Mouse (Mus musculus) hindbrain, postnatal 0 days (tissue): ENCODE results near the gene Stx2. TPM values are rescaled to one million over a fixed set of nuclear protein-coding genes. Genes with fewer than 3 reads are reported as not detected.
A peak's percentile ranks its signal among the peaks of the same experiment; 100 is the strongest.

Experiments
- ATAC-seq: fragments of 200-750 bp; cut with Nextera tagmentation; 2 replicates; pipeline ENCODE4 v1.8.0; 2017; ENCODE audit warnings: mild to moderate bottlenecking, moderate TSS enrichment, moderate library complexity
- DNase-seq: peaks from one replicate; pipeline ENCODE4 v3.0.0-alpha.2; 2015; ENCODE audit warnings: low spot score
- H3K27ac ChIP-seq: fragments of 300-500 bp; sonication (generic); 2 replicates; pipeline ENCODE4 v1.5.1; 2014; ENCODE audit warnings: mild to moderate bottlenecking
- H3K27me3 ChIP-seq: fragments of 300-500 bp; sonication (generic); 2 replicates; pipeline ENCODE4 v1.6.1; 2014; ENCODE audit warnings: low read length, mixed read lengths; ENCODE audit not compliant: insufficient read depth
- H3K36me3 ChIP-seq: fragments of 300-500 bp; sonication (generic); 2 replicates; pipeline ENCODE4 v1.6.1; 2014; ENCODE audit warnings: low read length, mixed read lengths; ENCODE audit not compliant: insufficient read depth
- H3K4me1 ChIP-seq: fragments of 300-500 bp; sonication (generic); 2 replicates; pipeline ENCODE4 v1.6.1; 2014; ENCODE audit warnings: antibody characterized with exemption, low read length, mixed read lengths; ENCODE audit not compliant: insufficient read depth
- H3K4me2 ChIP-seq: fragments of 300-500 bp; sonication (generic); 2 replicates; pipeline ENCODE4 v1.6.1; 2014; ENCODE audit warnings: low read depth, mild to moderate bottlenecking, low read length, moderate library complexity, mixed read lengths
- H3K4me3 ChIP-seq: fragments of 300-500 bp; sonication (generic); 2 replicates; pipeline ENCODE4 v1.5.1; 2014; ENCODE audit warnings: low read length
- H3K9ac ChIP-seq: fragments of 300-500 bp; sonication (generic); replicated peaks from 2 replicates; pipeline ENCODE4 v1.6.1; 2014; ENCODE audit warnings: mild to moderate bottlenecking, low read length, moderate library complexity, mixed read lengths
- H3K9me3 ChIP-seq: fragments of 300-500 bp; sonication (generic); 2 replicates; pipeline ENCODE4 v1.6.1; 2016; ENCODE audit warnings: low read length, mixed read lengths
- CTCF ChIP-seq: IDR thresholded peaks from 2 replicates; pipeline ENCODE4 v1.5.1; 2016; ENCODE audit warnings: antibody characterized with exemption, control low read depth, low read depth
- WGBS: fragments of 180-500 bp; shearing (Covaris S2); extraction: QIAGEN DNeasy Blood & Tissue Kit; methylation state at CpG from one replicate; pipeline ENCODE4 v1.1.7; 2014; 5-methylcytosine and 5-hydroxymethylcytosine counted together
- polyA plus RNA-seq: library from polyadenylated mRNA; unstranded; fragments of >200 nt; fragmentation: Nextera tagmentation; extraction: Ambion mirVana; gene quantifications from 2 replicates; pipeline ENCODE4 v1.2.1, GENCODE M21; 2015
- total RNA-seq: library from RNA; depleted of rRNA; stranded (reverse); fragments of >200 nt; gene quantifications from 2 replicates; pipeline ENCODE4 v1.2.3, GENCODE M21; 2014

Stx2 gene
- total and polyA plus RNA-seq, 2 experiments from 2014 or later, result 11.9 to 14.1 TPM

GRCm38 (mm10) chr5:129037739-129038138 is 29.4 kb upstream of the Stx2 start:
- DNase-seq (no peak), ATAC-seq (no peak)
- Histone ChIP-seq H3K9me3 (no peaks in the 10 kb centered on the region), H3K36me3 (no peaks in the 10 kb centered on the region), H3K4me1 (no peaks in the 10 kb centered on the region), H3K27ac (no peak overlapping the region), H3K27me3 (no peaks in the 10 kb centered on the region), H3K9ac (no peak overlapping the region), H3K4me2 (no peak overlapping the region), H3K4me3 (no peak overlapping the region)
- 84% methylated on average over 7 of the region's 7 CpGs for WGBS
- TF ChIP-seq CTCF, result no peak

GRCm38 (mm10) chr5:129036678-129037077 is 28.3 kb upstream of the Stx2 start:
- Histone ChIP-seq H3K4me1 (no peaks in the 10 kb centered on the region), H3K4me3 (no peak overlapping the region), H3K36me3 (no peaks in the 10 kb centered on the region), H3K9me3 (no peaks in the 10 kb centered on the region), H3K4me2 (no peak overlapping the region), H3K9ac (no peak overlapping the region), H3K27me3 (no peaks in the 10 kb centered on the region), H3K27ac (no peak overlapping the region)
- 0 out of 2 replicates have a peak, but pooled peaks have one; percentile 27 for TF ChIP-seq CTCF
- WGBS, result 90% methylated on average over 5 of the region's 5 CpGs
- no peak for DNase-seq
- ATAC-seq, result no peak

- WGBS, result 75% methylated on average over 5 of the region's 5 CpGs
- no peak for TF ChIP-seq CTCF
Measured at GRCm38 (mm10) chr5:129029131-129029723, 20.9 kb upstream of the Stx2 start.

GRCm38 (mm10) chr5:129026637-129027036 is 18.3 kb upstream of the Stx2 start:
- H3K4me2 ChIP-seq, result no peak overlapping the region
- DNase-seq (no peak), ATAC-seq (no peak)
- H3K4me3 ChIP-seq, result no peak overlapping the region
- no peak overlapping the region for H3K9ac ChIP-seq
- 91% methylated on average over 1 of the region's 1 CpGs for WGBS
- 0 out of 2 replicates have a peak, but pooled peaks cover under 1% of the 10 kb centered on the region for H3K4me1 ChIP-seq
- peak; percentile 19; the same call in 1 of the 2 replicates for TF ChIP-seq CTCF
- no peaks in the 10 kb centered on the region for H3K27me3 ChIP-seq
- no peak overlapping the region for H3K27ac ChIP-seq
- no peaks in the 10 kb centered on the region for H3K9me3 ChIP-seq
- H3K36me3 ChIP-seq, result no peaks in the 10 kb centered on the region; the same call in 1 of the 2 replicates

More at GRCm38 (mm10) chr5:129029131-129029723, 20.9 kb upstream of the Stx2 start:
- Histone ChIP-seq H3K27ac (no peak overlapping the region), H3K4me1 (no peaks in the 10 kb centered on the region), H3K4me2 (no peak overlapping the region), H3K36me3 (no peaks in the 10 kb centered on the region), H3K9ac (no peak overlapping the region), H3K4me3 (no peak overlapping the region), H3K9me3 (no peaks in the 10 kb centered on the region), H3K27me3 (no peaks in the 10 kb centered on the region)
- no peak for ATAC-seq
- no peak for DNase-seq

- H3K36me3 ChIP-seq, result no peaks in the 10 kb centered on the region; the same call in 1 of the 2 replicates
- DNase-seq (no peak), ATAC-seq (no peak)
- no peak overlapping the region for H3K27ac ChIP-seq
- H3K9ac ChIP-seq, result no peak overlapping the region
- H3K4me2 ChIP-seq, result no peak overlapping the region
- 93% methylated on average over 3 of the region's 3 CpGs for whole genome bisulfite sequencing
- TF ChIP-seq CTCF, result no peak
- H3K27me3 ChIP-seq, result no peaks in the 10 kb centered on the region
- 0 out of 2 replicates have a peak, but pooled peaks cover 4% of the 10 kb centered on the region for H3K4me1 ChIP-seq
- no peak overlapping the region for H3K4me3 ChIP-seq
- H3K9me3 ChIP-seq, result no peaks in the 10 kb centered on the region
Measured at GRCm38 (mm10) chr5:129026171-129026570, 17.8 kb upstream of the Stx2 start.

GRCm38 (mm10) chr5:129025725-129026124 is 17.4 kb upstream of the Stx2 start:
- no peaks in the 10 kb centered on the region for H3K9me3 ChIP-seq
- no peak for TF ChIP-seq CTCF
- H3K4me2 ChIP-seq, result no peak overlapping the region
- DNase-seq, result no peak
- no peaks in the 10 kb centered on the region for H3K27me3 ChIP-seq
- H3K36me3 ChIP-seq, result no peaks in the 10 kb centered on the region; the same call in 1 of the 2 replicates
- ATAC-seq, result no peak
- 0 out of 2 replicates have a peak, but pooled peaks cover 4% of the 10 kb centered on the region for H3K4me1 ChIP-seq
- H3K9ac ChIP-seq, result no peak overlapping the region
- H3K27ac ChIP-seq, result no peak overlapping the region
- 92% methylated on average over 2 of the region's 2 CpGs for WGBS
- H3K4me3 ChIP-seq, result no peak overlapping the region

GRCm38 (mm10) chr5:129025048-129025447 is 16.7 kb upstream of the Stx2 start:
- H3K36me3 ChIP-seq, result no peaks in the 10 kb centered on the region; the same call in 1 of the 2 replicates
- 0 out of 2 replicates have a peak, but pooled peaks cover 4% of the 10 kb centered on the region for H3K4me1 ChIP-seq
- no peaks in the 10 kb centered on the region for H3K9me3 ChIP-seq
- ATAC-seq (no peak), DNase-seq (no peak)
- 46% methylated on average over 2 of the region's 2 CpGs for WGBS
- no peak overlapping the region for H3K4me3 ChIP-seq
- no peak overlapping the region for H3K9ac ChIP-seq
- no peak overlapping the region for H3K27ac ChIP-seq
- H3K27me3 ChIP-seq, result no peaks in the 10 kb centered on the region
- peak; percentile 34 for TF ChIP-seq CTCF
- H3K4me2 ChIP-seq, result no peak overlapping the region
